8 mouse cellular contexts compared by ENCODE assay signal in genomic region chr8:123065214-123066100, GRCm38 (mm10). TPM values are rescaled to one million over a fixed set of nuclear protein-coding genes. Genes with fewer than 3 reads are reported as not detected.
A peak's percentile ranks its signal among the peaks of the same experiment; 100 is the strongest.
DNase-seq lines count a peak whose midpoint lies in the region; ATAC-seq lines count a peak whose summit lies in the region.

No protein-coding gene starts in this region.

- H3K4me3 ChIP-seq in forebrain, embryonic 10.5 days = peak overlapping the region; percentile 84
- H3K4me3 ChIP-seq in heart, embryonic 16.5 days (ENCODE audit: low read length) = peak overlapping the region; percentile 98
- H3K4me3 ChIP-seq in liver, embryonic 15.5 days (replicated peaks) = peak overlapping the region; percentile 97
- peak overlapping the region; percentile 76 for H3K4me3 ChIP-seq in neural tube, embryonic 12.5 days

- H3K9ac ChIP-seq in heart, embryonic 16.5 days (ENCODE audit: low read length) = peak overlapping the region; percentile 98
- peak overlapping the region; percentile 96 for H3K9ac ChIP-seq in liver, embryonic 15.5 days
- peak overlapping the region; percentile 79 for H3K9ac ChIP-seq in neural tube, embryonic 12.5 days

- peaks cover 31% of the 10 kb centered on the region for H3K36me3 ChIP-seq in forebrain, embryonic 10.5 days (replicated peaks)
- H3K36me3 ChIP-seq in heart, embryonic 16.5 days (ENCODE audit: control insufficient read depth, insufficient read depth) = peaks cover 3% of the 10 kb centered on the region
- H3K36me3 ChIP-seq in liver, embryonic 15.5 days (replicated peaks) = peaks cover 18% of the 10 kb centered on the region
- no peaks in the 10 kb centered on the region; the same call in 1 of the 2 replicates for H3K36me3 ChIP-seq in neural tube, embryonic 12.5 days

- peak; percentile 88 to 89 for DNase-seq in CD8-positive naive resting alpha-beta T cell, adult 2 months (ENCODE audit: low read depth in 2 of 2, low spot score in 2 of 2)
- DNase-seq in c-Kit-positive CD71-negative TER-119-negative erythroid progenitor cells, embryonic 14.5 days (ENCODE audit: low read depth) = peak; percentile 95
- DNase-seq in forebrain, embryonic 10.5 days (ENCODE audit: extremely low spot score, low spot score) = peak; percentile 94
- peak; percentile 96 to 97 for DNase-seq in kidney, postnatal 36 days
- peak; percentile 95 for DNase-seq in telencephalon, adult 2 months (ENCODE audit: low read depth, low spot score)

- peaks cover 26% of the 10 kb centered on the region for H3K4me1 ChIP-seq in forebrain, embryonic 10.5 days
- H3K4me1 ChIP-seq in heart, embryonic 16.5 days (ENCODE audit: control insufficient read depth, insufficient read depth, low read length) = peaks cover 17% of the 10 kb centered on the region
- H3K4me1 ChIP-seq in liver, embryonic 15.5 days (replicated peaks) = peaks cover 36% of the 10 kb centered on the region
- peaks cover 27% of the 10 kb centered on the region for H3K4me1 ChIP-seq in neural tube, embryonic 12.5 days

- peak overlapping the region; percentile 99 for H3K27ac ChIP-seq in forebrain, embryonic 10.5 days
- peak overlapping the region; percentile 94 for H3K27ac ChIP-seq in heart, embryonic 16.5 days (ENCODE audit: low read length)
- peak overlapping the region; percentile 95 for H3K27ac ChIP-seq in liver, embryonic 15.5 days (replicated peaks)
- H3K27ac ChIP-seq in neural tube, embryonic 12.5 days = peak overlapping the region; percentile 69

- no peaks in the 10 kb centered on the region for H3K27me3 ChIP-seq in forebrain, embryonic 10.5 days (ENCODE audit: poor library complexity, severe bottlenecking)
- no peaks in the 10 kb centered on the region for H3K27me3 ChIP-seq in heart, embryonic 16.5 days (ENCODE audit: control insufficient read depth, insufficient read depth, low read length)
- no peaks in the 10 kb centered on the region for H3K27me3 ChIP-seq in liver, embryonic 15.5 days
- no peaks in the 10 kb centered on the region for H3K27me3 ChIP-seq in neural tube, embryonic 12.5 days (replicated peaks)

- peak; percentile 99 for ATAC-seq in heart, embryonic 16.5 days (replicated peaks; ENCODE audit: extremely low read depth, insufficient read depth, low FRiP score)
- peak; percentile 98 for ATAC-seq in liver, embryonic 15.5 days (ENCODE audit: insufficient read depth)
- peak; percentile 97 for ATAC-seq in neural tube, embryonic 12.5 days (ENCODE audit: low FRiP score, low read depth)

- H3K9me3 ChIP-seq in forebrain, embryonic 10.5 days = no peaks in the 10 kb centered on the region
- no peaks in the 10 kb centered on the region for H3K9me3 ChIP-seq in heart, embryonic 16.5 days (replicated peaks; ENCODE audit: control insufficient read depth, low read length)
- no peaks in the 10 kb centered on the region for H3K9me3 ChIP-seq in liver, embryonic 15.5 days (replicated peaks)
- H3K9me3 ChIP-seq in neural tube, embryonic 12.5 days = no peaks in the 10 kb centered on the region

- under 1% methylated on average over 84 of the region's 84 CpGs for WGBS in forebrain, embryonic 10.5 days
- under 1% methylated on average over 78 of the region's 84 CpGs for WGBS in heart, embryonic 16.5 days
- under 1% methylated on average over 84 of the region's 84 CpGs for WGBS in liver, embryonic 15.5 days (ENCODE audit: insufficient replicate concordance)
- WGBS in neural tube, embryonic 12.5 days = under 1% methylated on average over 82 of the region's 84 CpGs

- H3K4me2 ChIP-seq in heart, embryonic 16.5 days (ENCODE audit: low read depth, low read length) = peak overlapping the region; percentile 92
- H3K4me2 ChIP-seq in liver, embryonic 15.5 days = peak overlapping the region; percentile 82
- H3K4me2 ChIP-seq in neural tube, embryonic 12.5 days (replicated peaks) = peak overlapping the region; percentile 78

RNA-seq across cellular contexts. Expression of gene Spg7, which starts 2.7 kb away (rescaled TPM):
- 53.9 and 56.8 TPM in 2 replicates for polyA plus RNA-seq in forebrain, embryonic 10.5 days (2016; fragmentation: Nextera tagmentation; extraction: Ambion mirVana)
- polyA plus RNA-seq in heart, embryonic 16.5 days (2015; fragmentation: Nextera tagmentation; extraction: Ambion mirVana) = 60.7 and 71.0 TPM in 2 replicates
- 20.8 and 21.2 TPM in 2 replicates for polyA plus RNA-seq in liver, embryonic 15.5 days (2015; fragmentation: Nextera tagmentation; extraction: Ambion mirVana)
- polyA plus RNA-seq in neural tube, embryonic 12.5 days (2016; fragmentation: Nextera tagmentation; extraction: Ambion mirVana) = 60.0 and 61.0 TPM in 2 replicates

RNA-seq across cellular contexts. Expression of gene Ankrd11, which starts 23.4 kb away (rescaled TPM):
- 33.4 and 33.8 TPM in 2 replicates for polyA plus RNA-seq in forebrain, embryonic 10.5 days (2016; fragmentation: Nextera tagmentation; extraction: Ambion mirVana)
- polyA plus RNA-seq in heart, embryonic 16.5 days (2015; fragmentation: Nextera tagmentation; extraction: Ambion mirVana) = 17.6 and 18.5 TPM in 2 replicates
- polyA plus RNA-seq in liver, embryonic 15.5 days (2015; fragmentation: Nextera tagmentation; extraction: Ambion mirVana) = 18.1 and 20.8 TPM in 2 replicates
- polyA plus RNA-seq in neural tube, embryonic 12.5 days (2016; fragmentation: Nextera tagmentation; extraction: Ambion mirVana) = 96.8 and 98.8 TPM in 2 replicates

RNA-seq across cellular contexts. Expression of gene Rpl13, which starts 36.7 kb away (rescaled TPM):
- polyA plus RNA-seq in forebrain, embryonic 10.5 days (2016; fragmentation: Nextera tagmentation; extraction: Ambion mirVana) = 1,382 and 1,410 TPM in 2 replicates
- polyA plus RNA-seq in heart, embryonic 16.5 days (2015; fragmentation: Nextera tagmentation; extraction: Ambion mirVana) = 676 and 829 TPM in 2 replicates
- 785 TPM in 2 replicates for polyA plus RNA-seq in liver, embryonic 15.5 days (2015; fragmentation: Nextera tagmentation; extraction: Ambion mirVana)
- 922 and 973 TPM in 2 replicates for polyA plus RNA-seq in neural tube, embryonic 12.5 days (2016; fragmentation: Nextera tagmentation; extraction: Ambion mirVana)

RNA-seq across cellular contexts. Expression of gene Cpne7, which starts 51.7 kb away (rescaled TPM):
- polyA plus RNA-seq in forebrain, embryonic 10.5 days (2016; fragmentation: Nextera tagmentation; extraction: Ambion mirVana) = 0.94 and 1.3 TPM in 2 replicates
- 0.20 and 0.35 TPM in 2 replicates for polyA plus RNA-seq in heart, embryonic 16.5 days (2015; fragmentation: Nextera tagmentation; extraction: Ambion mirVana)
- 0.30 and 0.45 TPM in 2 replicates for polyA plus RNA-seq in liver, embryonic 15.5 days (2015; fragmentation: Nextera tagmentation; extraction: Ambion mirVana)
- 0.17 and 0.18 TPM in 2 replicates for polyA plus RNA-seq in neural tube, embryonic 12.5 days (2016; fragmentation: Nextera tagmentation; extraction: Ambion mirVana)

Comparison
In these comparisons a context has a peak if more than half of its experiments do, and no peak if none do; other contexts are left out.
1. Peak in every context shown above with its lines: DNase-seq, ATAC-seq, H3K4me3 ChIP-seq and H3K27ac ChIP-seq.